Mouse (Mus musculus) midbrain, embryonic 15.5 days (tissue): ENCODE measurements around the gene Lrrtm3. TPM values are rescaled to one million over a fixed set of nuclear protein-coding genes. Genes with fewer than 3 reads are reported as not detected.

Experiments used
- ATAC-seq: fragments of 200-750 bp; cut with Nextera tagmentation; replicated peaks from 2 replicates; pipeline ENCODE4 v1.8.0; 2017; ENCODE audit warnings: moderate TSS enrichment
- H3K27ac ChIP-seq: fragments of 300-500 bp; sonication (generic); 2 replicates; pipeline ENCODE4 v1.5.1; 2015; ENCODE audit warnings: mild to moderate bottlenecking, inconsistent platforms
- H3K27me3 ChIP-seq: fragments of 300-500 bp; sonication (generic); replicated peaks from 2 replicates; pipeline ENCODE4 v1.6.1; 2015; ENCODE audit warnings: inconsistent platforms
- H3K36me3 ChIP-seq: fragments of 300-500 bp; sonication (generic); replicated peaks from 2 replicates; pipeline ENCODE4 v1.6.1; 2015; ENCODE audit warnings: inconsistent platforms
- H3K4me1 ChIP-seq: fragments of 300-500 bp; sonication (generic); 2 replicates; pipeline ENCODE4 v1.6.1; 2015; ENCODE audit warnings: inconsistent platforms
- H3K4me2 ChIP-seq: fragments of 300-500 bp; sonication (generic); 2 replicates; pipeline ENCODE4 v1.6.1; 2015; ENCODE audit warnings: inconsistent platforms, mild to moderate bottlenecking, moderate library complexity
- H3K4me3 ChIP-seq: fragments of 300-500 bp; sonication (generic); 2 replicates; pipeline ENCODE4 v1.5.1; 2015; ENCODE audit warnings: mild to moderate bottlenecking, inconsistent platforms
- H3K9ac ChIP-seq: fragments of 300-500 bp; sonication (generic); 2 replicates; pipeline ENCODE4 v1.6.1; 2015; ENCODE audit warnings: mild to moderate bottlenecking, inconsistent platforms
- H3K9me3 ChIP-seq: fragments of 300-500 bp; sonication (generic); 2 replicates; pipeline ENCODE4 v1.6.1; 2016; ENCODE audit warnings: inconsistent platforms
- WGBS: fragments of 180-500 bp; shearing (Covaris S2); methylation state at CpG from one replicate; pipeline ENCODE4 v1.1.7; 2015; ENCODE audit warnings: mixed read lengths; 5-methylcytosine and 5-hydroxymethylcytosine counted together
- polyA plus RNA-seq: library from polyadenylated mRNA; unstranded; fragments of >200 nt; fragmentation: Nextera tagmentation; extraction: Ambion mirVana; gene quantifications from 2 replicates; pipeline ENCODE4 v1.2.1, GENCODE M21; 2015

Gene Lrrtm3
- polyA plus RNA-seq, 1 experiment from 2014 or later = 39.0 TPM

DNA sequence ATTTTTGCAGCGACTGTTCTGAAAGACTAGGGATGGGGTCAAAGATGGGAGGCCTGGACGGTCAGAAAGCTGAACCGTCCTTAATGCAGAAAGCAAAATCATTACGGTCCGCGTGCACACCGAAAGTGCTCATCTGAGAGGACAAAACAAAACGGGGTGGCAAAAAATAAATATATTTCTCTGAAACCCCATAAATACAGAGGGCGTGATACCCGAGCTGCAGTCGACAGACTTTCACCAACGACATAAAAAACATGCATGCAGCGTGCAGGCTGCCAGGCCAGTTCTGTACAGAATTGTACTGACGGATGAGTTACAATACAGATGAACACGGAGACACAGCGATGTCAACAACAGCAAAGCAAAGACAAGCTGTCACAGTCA lies 3.9 kb downstream of the Lrrtm3 start:
- no peaks in the 10 kb centered on the region for H3K27me3 ChIP-seq
- H3K9me3 ChIP-seq = no peaks in the 10 kb centered on the region
- no peak for ATAC-seq
- peak overlapping the region; percentile 77 for H3K4me2 ChIP-seq
- H3K4me3 ChIP-seq = peak overlapping the region; percentile 54
- peaks cover 19% of the 10 kb centered on the region for H3K4me1 ChIP-seq
- 56% methylated on average over 16 of the region's 16 CpGs for WGBS
- 0 out of 2 replicates have a peak overlapping the region, but pooled peaks have one; percentile 18 for H3K27ac ChIP-seq
- no peaks in the 10 kb centered on the region for H3K36me3 ChIP-seq
- peak overlapping the region; percentile 30; the same call in 1 of the 2 replicates for H3K9ac ChIP-seq

DNA sequence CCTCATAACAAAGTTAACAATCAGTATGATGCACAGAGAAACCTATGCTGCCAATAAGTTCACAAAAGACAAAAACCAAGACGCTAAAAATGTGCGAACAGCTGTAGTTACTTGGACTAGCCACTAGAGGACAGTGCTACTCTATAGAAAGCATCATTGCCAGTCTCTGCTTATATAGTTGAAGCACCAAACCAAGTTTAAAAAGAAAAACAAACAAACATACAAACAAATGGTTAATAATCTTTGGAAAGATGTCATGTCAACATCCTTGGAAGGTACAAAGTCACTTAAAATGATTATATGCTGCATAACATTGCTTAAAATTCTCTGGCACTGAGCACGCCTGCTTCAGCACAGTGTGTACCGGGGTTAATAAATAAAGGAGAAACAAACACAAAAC lies 5.6 kb downstream of the Lrrtm3 start:
- Histone ChIP-seq H3K4me3 (peak overlapping the region; percentile 54), H3K27ac (no peak overlapping the region), H3K4me2 (peak overlapping the region; percentile 77), H3K36me3 (no peaks in the 10 kb centered on the region), H3K9ac (no peak overlapping the region), H3K27me3 (no peaks in the 10 kb centered on the region), H3K9me3 (no peaks in the 10 kb centered on the region), H3K4me1 (peaks cover 19% of the 10 kb centered on the region)
- 35% methylated on average over 4 of the region's 4 CpGs for WGBS
- ATAC-seq = no peak

DNA sequence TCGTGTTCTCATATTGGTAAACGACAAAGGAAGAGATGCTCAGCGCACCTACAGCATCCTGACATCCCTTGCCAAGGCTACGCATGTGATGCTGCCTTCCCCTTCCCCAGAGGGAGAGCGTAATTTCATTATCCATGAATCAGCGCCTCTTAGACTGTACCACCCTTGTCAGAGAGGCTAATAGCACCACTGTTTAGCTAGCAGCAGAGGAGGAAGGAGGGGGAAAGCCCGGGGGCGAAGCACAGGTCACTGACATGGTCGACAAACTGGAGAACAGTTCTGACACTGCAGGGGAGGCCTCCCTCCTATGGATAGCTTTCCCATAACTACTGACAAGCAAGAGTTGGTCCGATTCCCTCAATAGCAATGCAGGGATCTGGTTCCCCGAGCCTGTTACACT lies 6.3 kb downstream of the Lrrtm3 start:
- ATAC-seq = peak; percentile 31; the same call in 1 of the 2 replicates
- no peak overlapping the region for H3K27ac ChIP-seq

DNA sequence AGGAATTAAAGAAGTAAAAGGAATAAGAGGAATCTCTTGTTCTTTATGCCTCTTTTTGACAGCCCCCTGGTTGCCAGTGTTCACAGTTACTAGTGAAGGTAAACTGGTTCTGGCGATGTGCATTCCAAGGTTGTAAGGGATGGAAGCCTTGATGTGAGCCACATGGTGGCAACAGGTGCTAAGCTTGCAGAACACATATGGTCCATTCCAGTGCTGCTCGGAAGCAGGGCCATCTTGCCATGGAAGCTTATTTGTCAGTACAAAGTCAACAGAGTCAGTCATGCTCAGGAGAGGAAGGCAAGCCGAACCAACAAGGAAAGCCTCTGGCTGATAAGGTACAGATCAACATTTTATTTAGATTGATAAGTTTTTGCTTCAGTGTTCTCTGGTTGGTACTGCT lies 7.7 kb downstream of the Lrrtm3 start:
- no peak overlapping the region for H3K27ac ChIP-seq
- no peak overlapping the region for H3K9ac ChIP-seq
- H3K4me1 ChIP-seq = peaks cover 12% of the 10 kb centered on the region
- H3K9me3 ChIP-seq = no peaks in the 10 kb centered on the region
- H3K4me3 ChIP-seq = no peak overlapping the region
- no peak overlapping the region for H3K4me2 ChIP-seq
- no peaks in the 10 kb centered on the region for H3K36me3 ChIP-seq
- 90% methylated on average over 3 of the region's 3 CpGs for WGBS
- no peaks in the 10 kb centered on the region for H3K27me3 ChIP-seq
- ATAC-seq = no peak

More for the DNA sequence above, 6.3 kb downstream of the Lrrtm3 start:
- WGBS = 52% methylated on average over 11 of the region's 11 CpGs
- H3K36me3 ChIP-seq = no peaks in the 10 kb centered on the region
- peaks cover 15% of the 10 kb centered on the region for H3K4me1 ChIP-seq
- H3K9me3 ChIP-seq = no peaks in the 10 kb centered on the region
- peak overlapping the region; percentile 25 for H3K4me3 ChIP-seq
- no peaks in the 10 kb centered on the region for H3K27me3 ChIP-seq
- peak overlapping the region; percentile 16; the same call in 1 of the 2 replicates for H3K9ac ChIP-seq
- peak overlapping the region; percentile 43 for H3K4me2 ChIP-seq

DNA sequence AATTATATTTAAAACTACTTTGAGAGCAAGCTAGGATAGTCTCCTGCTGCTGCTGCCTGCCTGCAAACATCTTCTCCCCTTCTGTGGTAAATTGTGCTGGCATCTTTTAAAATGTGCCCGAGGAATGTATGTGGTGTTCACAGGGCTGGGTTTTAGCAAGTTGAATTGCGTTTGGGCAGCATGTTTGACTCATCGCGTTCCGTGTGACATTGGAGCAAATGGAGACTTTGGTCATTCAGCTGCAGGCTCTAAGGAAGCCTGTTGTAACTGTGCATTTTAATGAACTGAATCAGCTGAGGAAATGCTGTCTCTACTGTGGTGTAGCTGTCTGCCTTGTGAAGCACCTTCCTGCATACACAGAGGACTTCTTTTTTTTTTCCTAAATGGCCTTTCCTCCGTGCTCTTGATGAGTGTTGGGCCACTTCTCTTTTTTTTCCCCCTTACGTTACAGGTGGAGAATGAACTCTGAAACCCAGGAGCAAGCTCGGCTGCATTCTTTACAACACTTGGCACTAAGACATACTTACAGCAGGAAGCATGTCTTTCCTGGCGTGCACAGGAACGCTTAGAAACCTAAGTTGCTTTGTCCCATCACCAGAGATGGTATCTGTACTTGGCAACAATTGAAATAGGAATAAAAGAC lies 13.5 kb downstream of the Lrrtm3 start:
- Histone ChIP-seq H3K4me2 (peak overlapping the region; percentile 22; the same call in 1 of the 2 replicates), H3K27ac (no peak overlapping the region), H3K4me1 (peaks cover 13% of the 10 kb centered on the region; the same call in 1 of the 2 replicates), H3K4me3 (no peak overlapping the region), H3K9ac (no peak overlapping the region), H3K27me3 (no peaks in the 10 kb centered on the region), H3K36me3 (no peaks in the 10 kb centered on the region), H3K9me3 (no peaks in the 10 kb centered on the region)
- WGBS = 42% methylated on average over 10 of the region's 10 CpGs
- 0 out of 2 replicates have a peak, but pooled peaks have one; percentile 27 for ATAC-seq

DNA sequence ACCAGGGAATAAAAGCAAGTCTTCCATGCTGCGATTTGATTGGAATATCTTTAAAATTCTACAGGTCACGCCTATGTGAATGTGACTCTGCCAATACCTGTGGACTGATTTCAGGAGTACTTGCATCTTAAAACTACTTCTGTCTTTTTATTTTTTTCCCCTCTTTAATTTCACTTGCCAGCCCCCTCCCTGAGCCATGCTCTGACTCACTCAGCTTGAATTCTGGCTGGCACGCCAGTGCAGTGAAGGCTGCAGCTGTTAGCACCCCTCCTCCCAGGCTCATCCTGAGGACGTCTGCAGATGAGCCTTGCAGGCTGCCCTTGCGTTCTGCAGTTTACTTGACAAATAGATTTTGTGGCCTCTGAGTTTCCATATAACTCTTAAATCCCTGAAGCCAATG lies 14.1 kb downstream of the Lrrtm3 start:
- Histone ChIP-seq H3K27me3 (no peaks in the 10 kb centered on the region), H3K4me3 (no peak overlapping the region), H3K9me3 (no peaks in the 10 kb centered on the region), H3K9ac (no peak overlapping the region), H3K4me2 (no peak overlapping the region), H3K4me1 (peaks cover 13% of the 10 kb centered on the region; the same call in 1 of the 2 replicates), H3K27ac (no peak overlapping the region), H3K36me3 (no peaks in the 10 kb centered on the region)
- 0 out of 2 replicates have a peak, but pooled peaks have one; percentile 58 for ATAC-seq
- 37% methylated on average over 5 of the region's 5 CpGs for WGBS

DNA sequence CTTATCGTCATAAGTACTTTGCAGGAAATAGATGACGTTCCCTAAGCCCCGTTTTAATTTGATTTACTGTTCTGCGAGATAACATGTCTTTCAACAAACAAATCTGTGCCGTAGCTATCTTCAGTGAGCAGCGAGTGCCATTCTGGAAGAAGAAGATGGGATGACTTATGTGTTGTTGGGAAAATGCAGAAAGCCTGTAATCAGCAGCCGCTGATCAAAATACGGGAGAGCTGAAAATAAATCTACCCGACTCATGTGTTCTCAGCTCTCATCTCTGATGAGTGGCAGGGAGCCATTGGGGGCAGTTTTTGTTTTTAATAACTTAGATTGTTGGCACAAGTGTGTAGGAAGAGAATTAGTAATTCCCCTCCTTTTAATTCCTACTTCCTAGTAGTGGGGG lies 26.4 kb downstream of the Lrrtm3 start:
- Histone ChIP-seq H3K27ac (no peak overlapping the region), H3K9me3 (no peaks in the 10 kb centered on the region), H3K9ac (no peak overlapping the region), H3K27me3 (no peaks in the 10 kb centered on the region), H3K4me2 (no peak overlapping the region), H3K4me1 (no peaks in the 10 kb centered on the region), H3K4me3 (no peak overlapping the region), H3K36me3 (no peaks in the 10 kb centered on the region)
- no peak for ATAC-seq
- WGBS = 89% methylated on average over 9 of the region's 9 CpGs

DNA sequence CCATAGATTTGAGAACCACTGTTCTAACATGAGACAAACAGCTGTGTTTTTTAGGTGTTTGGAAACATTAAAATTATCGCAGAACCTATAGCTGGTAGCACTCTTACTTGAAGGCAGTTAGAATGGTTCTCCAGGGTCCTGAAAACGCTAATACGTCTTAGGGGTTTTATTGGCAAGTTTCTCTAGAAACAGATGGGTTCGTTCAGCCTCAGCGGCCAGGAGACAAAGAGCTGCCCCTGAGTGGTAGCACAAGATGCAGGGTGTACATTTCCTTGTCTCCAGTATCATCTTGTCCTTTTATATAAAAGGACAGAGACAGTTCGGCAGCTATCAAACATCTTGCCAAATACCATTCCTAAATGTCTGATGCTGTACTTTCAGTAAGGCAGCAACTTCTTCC lies 40.1 kb downstream of the Lrrtm3 start:
- WGBS = 78% methylated on average over 6 of the region's 6 CpGs
- no peak overlapping the region for H3K9ac ChIP-seq
- H3K4me3 ChIP-seq = no peak overlapping the region
- no peak for ATAC-seq
- H3K27ac ChIP-seq = no peak overlapping the region
- no peak overlapping the region for H3K4me2 ChIP-seq
- H3K27me3 ChIP-seq = no peaks in the 10 kb centered on the region
- H3K9me3 ChIP-seq = no peaks in the 10 kb centered on the region
- no peaks in the 10 kb centered on the region for H3K4me1 ChIP-seq
- no peaks in the 10 kb centered on the region for H3K36me3 ChIP-seq

DNA sequence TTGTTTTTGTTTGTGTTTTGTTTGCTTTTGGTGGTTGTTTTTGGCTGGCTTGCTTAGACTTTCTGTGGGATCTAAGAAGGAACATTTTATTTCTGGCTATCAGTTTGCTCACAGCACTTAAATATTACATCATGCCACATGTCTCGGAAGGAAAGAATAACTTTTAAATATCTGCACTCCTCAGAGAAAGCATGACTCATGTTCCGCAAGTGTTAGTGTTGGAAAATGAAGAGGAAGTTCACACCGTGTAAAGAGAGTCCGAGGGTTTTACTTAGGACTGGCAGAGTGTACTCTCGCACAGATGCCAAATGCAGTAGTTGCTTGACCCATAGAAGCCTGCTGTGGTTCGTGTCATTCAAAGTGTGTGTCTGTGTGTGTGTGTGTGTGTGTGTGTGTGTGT lies 40.9 kb downstream of the Lrrtm3 start:
- WGBS = 90% methylated on average over 6 of the region's 6 CpGs
- Histone ChIP-seq H3K4me2 (no peak overlapping the region), H3K9ac (no peak overlapping the region), H3K27me3 (no peaks in the 10 kb centered on the region), H3K27ac (no peak overlapping the region), H3K9me3 (no peaks in the 10 kb centered on the region), H3K4me1 (no peaks in the 10 kb centered on the region), H3K4me3 (no peak overlapping the region), H3K36me3 (no peaks in the 10 kb centered on the region)
- no peak for ATAC-seq

DNA sequence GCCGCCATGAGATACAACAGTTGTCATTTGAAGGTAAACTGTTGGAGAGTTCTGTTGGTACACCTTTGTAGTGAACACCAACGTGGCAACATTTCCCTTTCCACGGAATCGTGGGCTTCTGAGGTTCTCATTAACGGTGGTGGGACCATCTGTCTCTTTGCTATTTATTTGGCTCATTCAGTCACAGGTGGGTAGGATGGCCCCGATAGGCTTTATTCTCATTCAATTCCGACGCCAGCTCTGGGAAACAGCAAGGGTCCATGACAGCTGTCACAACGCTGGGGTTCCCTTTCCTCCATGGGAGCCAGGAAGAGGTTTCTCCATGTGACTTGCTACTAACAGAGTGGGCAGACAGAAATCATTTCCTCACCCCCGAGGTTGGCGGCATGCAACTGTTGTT lies 48.2 kb downstream of the Lrrtm3 start:
- WGBS = 84% methylated on average over 11 of the region's 11 CpGs
- Histone ChIP-seq H3K27ac (no peak overlapping the region), H3K4me2 (no peak overlapping the region), H3K9ac (no peak overlapping the region), H3K4me1 (peaks cover 4% of the 10 kb centered on the region; the same call in 1 of the 2 replicates), H3K27me3 (no peaks in the 10 kb centered on the region), H3K4me3 (no peak overlapping the region), H3K36me3 (no peaks in the 10 kb centered on the region), H3K9me3 (no peaks in the 10 kb centered on the region)
- no peak for ATAC-seq

DNA sequence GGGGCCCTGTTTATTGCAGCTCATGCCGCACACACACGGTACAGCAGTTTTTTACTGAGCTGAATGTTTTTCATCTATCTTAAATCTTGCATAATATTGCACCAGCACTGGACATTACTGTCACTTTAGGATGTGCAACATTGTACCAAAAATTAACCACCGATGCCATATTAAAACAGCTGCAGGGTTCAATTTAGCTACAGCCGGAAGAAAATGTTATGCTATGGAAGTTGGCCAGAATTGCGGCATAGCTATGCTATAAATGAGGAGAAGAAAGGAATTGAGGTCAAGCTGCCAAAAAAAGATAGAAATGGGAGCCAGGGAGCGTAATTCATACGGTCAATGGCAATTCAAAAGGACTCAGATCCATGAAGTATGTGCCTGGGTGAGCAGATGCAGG lies 48.9 kb downstream of the Lrrtm3 start:
- peaks cover 4% of the 10 kb centered on the region; the same call in 1 of the 2 replicates for H3K4me1 ChIP-seq
- ATAC-seq = no peak
- no peak overlapping the region for H3K4me2 ChIP-seq
- no peaks in the 10 kb centered on the region for H3K27me3 ChIP-seq
- H3K9me3 ChIP-seq = no peaks in the 10 kb centered on the region
- no peak overlapping the region for H3K4me3 ChIP-seq
- H3K27ac ChIP-seq = no peak overlapping the region
- WGBS = 89% methylated on average over 7 of the region's 7 CpGs
- H3K9ac ChIP-seq = no peak overlapping the region
- no peaks in the 10 kb centered on the region for H3K36me3 ChIP-seq

DNA sequence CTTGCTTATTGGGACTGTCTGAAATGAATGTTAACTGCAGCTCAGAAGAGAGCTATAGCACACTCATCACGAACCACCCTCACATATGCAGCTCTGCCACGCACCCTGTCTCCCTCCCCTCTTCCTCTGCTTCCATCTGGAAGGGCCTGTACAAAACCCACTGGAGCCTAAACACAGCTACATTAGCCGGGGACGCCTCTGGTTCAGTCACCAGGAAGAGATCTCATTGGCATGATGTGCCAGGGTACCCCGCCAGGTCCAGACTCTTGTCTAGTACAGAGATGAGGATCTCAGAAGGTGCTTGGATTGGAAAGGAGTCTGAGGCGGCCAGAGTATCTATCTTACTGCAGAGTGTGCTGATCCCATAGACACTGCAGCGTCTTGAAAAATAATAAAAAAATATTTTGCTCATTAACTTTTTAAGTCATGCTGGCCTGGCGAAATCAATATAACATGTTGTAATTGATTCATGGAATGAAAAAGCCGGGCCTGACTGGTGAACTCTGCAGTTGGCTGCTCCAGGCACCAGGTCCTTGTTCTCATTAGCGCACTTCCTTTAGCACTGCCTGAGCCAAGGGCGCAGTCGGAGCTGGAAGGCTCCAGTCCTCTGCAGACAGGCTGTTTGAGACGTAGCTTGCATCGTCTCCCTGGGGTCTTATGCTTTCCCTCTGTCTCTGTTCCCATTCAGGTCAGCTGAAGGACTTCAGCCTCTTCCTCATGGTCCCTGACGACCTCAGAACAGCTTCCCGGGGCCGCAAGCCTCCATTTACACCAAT lies 50.1 kb downstream of the Lrrtm3 start:
- no peak overlapping the region for H3K27ac ChIP-seq
- H3K4me2 ChIP-seq = no peak overlapping the region
- H3K4me3 ChIP-seq = no peak overlapping the region
- H3K36me3 ChIP-seq = no peaks in the 10 kb centered on the region
- no peaks in the 10 kb centered on the region for H3K27me3 ChIP-seq
- WGBS = 73% methylated on average over 17 of the region's 17 CpGs
- H3K4me1 ChIP-seq = peaks cover 4% of the 10 kb centered on the region; the same call in 1 of the 2 replicates
- ATAC-seq = peak; percentile 75; the same call in 1 of the 2 replicates
- H3K9me3 ChIP-seq = no peaks in the 10 kb centered on the region
- H3K9ac ChIP-seq = no peak overlapping the region
